Mouse (Mus musculus): Measurements from ENCODE around the gene Ralgds. TPM values are rescaled to one million over a fixed set of nuclear protein-coding genes. Genes with fewer than 3 reads are reported as not detected.

Ralgds gene
- polyA plus RNA-seq, 1 experiment = 92.7 TPM

DNA sequence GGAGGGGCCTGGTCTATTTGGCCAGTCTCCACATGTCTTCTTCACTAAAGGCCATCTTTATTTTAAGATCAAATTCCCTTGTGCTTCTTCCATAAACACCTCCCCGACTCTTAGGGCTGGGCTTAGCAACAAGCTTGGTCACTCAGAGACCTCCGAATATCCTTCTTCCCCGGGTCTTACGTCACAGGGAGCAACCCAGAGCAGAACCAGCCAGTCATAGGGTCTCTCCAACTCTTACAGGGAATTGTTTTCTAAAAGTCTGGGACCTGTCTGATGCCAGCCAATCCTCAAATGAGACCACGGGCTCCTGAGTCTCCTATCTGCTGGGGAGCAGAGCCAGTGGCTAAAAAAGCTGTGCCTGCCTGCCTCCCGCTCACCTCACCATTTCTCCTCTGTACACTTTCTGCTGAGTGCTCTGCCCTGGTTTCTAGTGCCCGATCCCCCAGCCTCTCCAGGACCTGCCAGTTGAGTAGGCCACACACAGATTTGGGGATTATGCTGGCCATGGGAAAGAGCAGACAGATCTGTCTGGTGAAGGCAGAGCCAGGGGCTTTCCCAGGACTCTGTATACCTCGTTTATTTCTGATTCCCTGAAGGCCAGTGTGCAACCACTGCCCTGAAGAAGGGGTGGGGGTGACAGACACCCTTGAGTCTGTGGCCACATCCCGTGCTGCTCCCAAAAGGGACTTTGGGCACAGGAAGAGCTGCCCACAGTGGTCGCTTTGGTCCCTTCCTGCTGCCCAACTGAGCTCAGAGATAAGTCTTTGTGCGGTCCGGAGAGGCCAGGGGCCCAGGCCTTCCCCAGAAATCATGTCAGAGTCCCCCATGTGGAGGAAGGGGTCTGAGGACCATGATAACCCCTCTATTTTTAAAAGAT is 86.0 kb downstream of the Ralgds start:
- no peak for DNase-seq (ENCODE audit: extremely low spot score in 1 of 2, low spot score in 1 of 2)

DNA sequence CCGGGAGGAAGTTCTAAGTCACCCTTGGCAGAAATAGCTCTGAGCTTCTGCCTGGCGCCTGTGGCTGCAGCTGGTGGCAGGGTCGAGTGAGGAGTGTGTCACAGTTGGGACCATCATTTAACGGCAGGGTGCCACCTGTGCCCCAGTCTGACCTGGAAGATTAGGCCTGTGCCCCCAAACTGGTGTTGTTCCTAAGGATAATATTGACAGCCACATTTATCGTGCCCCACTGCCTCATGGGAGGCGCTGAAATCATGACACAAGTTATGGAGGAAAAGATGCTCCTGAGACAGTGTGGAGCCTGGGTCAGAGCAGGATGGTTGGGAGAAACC is 86.6 kb downstream of the Ralgds start:
- DNase-seq (ENCODE audit: extremely low spot score in 1 of 2, low spot score in 1 of 2) = no peak

DNA sequence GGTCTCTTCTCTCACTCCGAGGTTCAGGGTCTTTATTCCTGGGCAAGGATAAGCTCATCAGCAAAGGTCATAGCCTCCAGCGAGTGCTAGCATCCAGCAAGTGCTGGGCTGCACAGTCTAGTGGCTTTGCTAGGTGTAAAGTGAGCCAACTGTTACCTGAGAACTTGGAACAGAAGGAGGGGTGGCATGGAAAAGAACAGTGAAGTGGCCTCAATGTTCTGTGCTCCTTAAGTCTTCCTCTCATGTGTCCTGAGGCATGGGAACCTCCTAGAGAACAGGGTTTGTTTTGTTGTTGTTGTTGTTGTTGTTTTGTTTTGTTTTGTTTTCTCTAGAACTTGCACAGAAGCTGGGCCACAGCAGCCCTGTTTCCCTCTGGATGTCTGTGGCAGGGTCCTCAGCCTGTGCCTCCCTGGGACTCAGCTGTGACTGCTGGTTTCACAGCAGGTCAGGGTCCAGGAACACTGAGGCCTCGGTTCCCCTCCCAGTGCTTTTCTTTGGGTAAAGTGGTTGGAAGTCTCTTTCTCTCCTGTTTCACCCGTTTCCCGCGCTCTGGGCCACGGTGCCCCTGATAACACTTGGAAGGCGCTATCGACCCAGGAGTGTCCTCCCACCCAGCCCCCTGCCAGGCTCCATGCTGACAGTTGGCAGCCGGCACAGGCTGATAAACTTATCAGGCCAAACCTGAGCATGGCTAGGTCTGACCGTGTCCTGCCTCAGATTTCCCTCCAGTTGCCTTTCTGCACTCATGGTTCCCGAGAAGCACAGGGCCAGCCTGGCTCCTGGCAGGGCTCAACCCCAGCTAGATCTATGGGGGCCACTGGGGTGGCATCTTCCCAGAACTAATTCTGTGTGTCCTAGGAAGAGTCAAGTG is 89.0 kb downstream of the Ralgds start:
- DNase-seq (ENCODE audit: extremely low spot score in 1 of 2, low spot score in 1 of 2) = no peak

Other genes with a start within 250 kb of the Ralgds start
- 13.0 and 15.0 TPM in 2 replicates for gene Ppp1r26, start 66.3 kb upstream of the Ralgds start, polyA plus RNA-seq (2012; rRNA removed)
- gene 1700007K13Rik, start 46.8 kb upstream of the Ralgds start, polyA plus RNA-seq (2012; rRNA removed) = 2.4 and 3.5 TPM in 2 replicates
- 34.7 and 37.4 TPM in 2 replicates for gene Mrps2, start 45.1 kb upstream of the Ralgds start, polyA plus RNA-seq (2012; rRNA removed)
- gene Gbgt1, start 16.2 kb upstream of the Ralgds start, polyA plus RNA-seq (2012; rRNA removed) = 1.3 and 1.4 TPM in 2 replicates
- gene Gm10134, start 7.0 kb upstream of the Ralgds start, polyA plus RNA-seq (2012; rRNA removed) = 0.54 TPM in 1 of 2 replicates, not detected in the other
- 0.10 TPM in 1 of 2 replicates, not detected in the other for gene Cel, start 50.3 kb downstream of the Ralgds start, polyA plus RNA-seq (2012; rRNA removed)
- gene Gtf3c5, start 70.6 kb downstream of the Ralgds start, polyA plus RNA-seq (2012; rRNA removed) = 21.8 and 23.8 TPM in 2 replicates
- 0.08 TPM in 1 of 2 replicates, not detected in the other for gene Gfi1b, start 108.9 kb downstream of the Ralgds start, polyA plus RNA-seq (2012; rRNA removed)
- 31.0 and 33.7 TPM in 2 replicates for gene Tsc1, start 128.1 kb downstream of the Ralgds start, polyA plus RNA-seq (2012; rRNA removed)
- gene Spaca9, start 186.6 kb downstream of the Ralgds start, polyA plus RNA-seq (2012; rRNA removed) = 0.36 and 0.57 TPM in 2 replicates
- gene Ak8, start 187.0 kb downstream of the Ralgds start, polyA plus RNA-seq (2012; rRNA removed) = 1.8 and 1.9 TPM in 2 replicates

Measured in frontal cortex, adult 2 months (tissue).